Mouse (Mus musculus) kidney, adult 2 months (tissue): ENCODE measurements around the gene Rpl38.

Source experiments
- CTCF ChIP-seq: fragments of 200-500 bp; conservative IDR thresholded peaks from 2 replicates; pipeline ENCODE4 v1.5.1; 2011; ENCODE audit warnings: low read depth, mild to moderate bottlenecking, control low read depth, low read length, moderate library complexity, mixed read lengths; ENCODE audit not compliant: insufficient read depth, insufficient read length
- POLR2A ChIP-seq: fragments of 200-500 bp; IDR thresholded peaks from one replicate; pipeline ENCODE4 v1.6.1; 2011; ENCODE audit warnings: low read depth, low read length, control low read depth

DNA sequence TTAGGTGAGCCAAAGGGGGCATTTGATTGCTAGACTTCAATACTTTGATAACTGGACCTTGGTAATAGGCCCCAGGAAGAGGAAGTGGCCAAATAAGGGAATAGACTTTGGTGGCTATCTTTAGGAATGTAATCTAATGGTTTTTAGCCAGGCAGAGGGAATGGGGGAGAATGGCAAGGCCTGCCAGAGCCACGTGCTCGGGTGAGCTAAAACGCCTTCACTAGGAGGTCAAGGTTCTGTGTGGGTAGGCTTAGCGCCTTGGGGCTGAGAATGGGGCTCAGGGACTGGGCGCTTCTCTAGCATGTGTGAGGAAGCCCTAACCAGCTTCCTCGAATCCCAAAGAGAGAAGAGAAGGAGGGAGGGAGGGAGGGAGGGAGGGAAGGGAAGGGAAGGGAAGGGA is 41.3 kb upstream of the Rpl38 start:
- TF ChIP-seq CTCF (no peak), POLR2A (no peak)
